Mouse (Mus musculus) heart, adult 9 months (tissue): ENCODE measurements at regions not wholly inside any gene's neighbourhood (a gene's known extent, or its start where the extent isn't known, plus 50 kb on each side); places are given as distances from the start of the nearest gene placed in this dataset.

Experiments
- DNase-seq, 2 experiments: peaks; one replicate each; pipeline ENCODE4 v3.0.0; 2022; ENCODE audit warnings: low spot score in 2 of 2

- DNase-seq, result no peak
These were observed 94.0 kb downstream of the Sp3 start for GRCm38 (mm10) chr2:72886250-72886649.
